Mouse (Mus musculus) hindbrain, embryonic 13.5 days (tissue): ENCODE measurements around the gene Pcmt1. TPM values are rescaled to one million over a fixed set of nuclear protein-coding genes. Genes with fewer than 3 reads are reported as not detected.

ENCODE experiments used
- ATAC-seq: fragments of 200-750 bp; cut with Nextera tagmentation; 2 replicates; pipeline ENCODE4 v1.8.0; 2017; ENCODE audit warnings: moderate TSS enrichment; ENCODE audit not compliant: low FRiP score
- H3K27ac ChIP-seq: fragments of 300-500 bp; sonication (generic); 2 replicates; pipeline ENCODE4 v1.5.1; 2015; ENCODE audit warnings: inconsistent platforms, mild to moderate bottlenecking, moderate library complexity
- H3K27me3 ChIP-seq: fragments of 300-500 bp; sonication (generic); 2 replicates; pipeline ENCODE4 v1.6.1; 2015; ENCODE audit warnings: mild to moderate bottlenecking, inconsistent platforms
- H3K36me3 ChIP-seq: fragments of 300-500 bp; sonication (generic); 2 replicates; pipeline ENCODE4 v1.6.1; 2015; ENCODE audit warnings: mild to moderate bottlenecking, inconsistent platforms
- H3K4me1 ChIP-seq: fragments of 300-500 bp; sonication (generic); replicated peaks from 2 replicates; pipeline ENCODE4 v1.6.1; 2015; ENCODE audit warnings: inconsistent platforms
- H3K4me2 ChIP-seq: fragments of 300-500 bp; sonication (generic); 2 replicates; pipeline ENCODE4 v1.6.1; 2015; ENCODE audit warnings: inconsistent platforms, mild to moderate bottlenecking, moderate library complexity
- H3K4me3 ChIP-seq: fragments of 300-500 bp; sonication (generic); 2 replicates; pipeline ENCODE4 v1.5.1; 2015; ENCODE audit warnings: mild to moderate bottlenecking, inconsistent platforms
- H3K9ac ChIP-seq: fragments of 300-500 bp; sonication (generic); 2 replicates; pipeline ENCODE4 v1.6.1; 2015; ENCODE audit warnings: mild to moderate bottlenecking, inconsistent platforms
- H3K9me3 ChIP-seq: fragments of 300-500 bp; sonication (generic); 2 replicates; pipeline ENCODE4 v1.6.1; 2016; ENCODE audit warnings: inconsistent platforms
- WGBS: fragments of 180-500 bp; shearing (Covaris S2); methylation state at CpG from one replicate; pipeline ENCODE4 v1.1.7; 2015; 5-methylcytosine and 5-hydroxymethylcytosine counted together
- polyA plus RNA-seq: library from polyadenylated mRNA; unstranded; fragments of >200 nt; fragmentation: Nextera tagmentation; extraction: Ambion mirVana; gene quantifications from 2 replicates; pipeline ENCODE4 v1.2.1, GENCODE M21; 2015

The Pcmt1 gene
- polyA plus RNA-seq, 1 experiment from 2014 or later, result 171 TPM

DNA sequence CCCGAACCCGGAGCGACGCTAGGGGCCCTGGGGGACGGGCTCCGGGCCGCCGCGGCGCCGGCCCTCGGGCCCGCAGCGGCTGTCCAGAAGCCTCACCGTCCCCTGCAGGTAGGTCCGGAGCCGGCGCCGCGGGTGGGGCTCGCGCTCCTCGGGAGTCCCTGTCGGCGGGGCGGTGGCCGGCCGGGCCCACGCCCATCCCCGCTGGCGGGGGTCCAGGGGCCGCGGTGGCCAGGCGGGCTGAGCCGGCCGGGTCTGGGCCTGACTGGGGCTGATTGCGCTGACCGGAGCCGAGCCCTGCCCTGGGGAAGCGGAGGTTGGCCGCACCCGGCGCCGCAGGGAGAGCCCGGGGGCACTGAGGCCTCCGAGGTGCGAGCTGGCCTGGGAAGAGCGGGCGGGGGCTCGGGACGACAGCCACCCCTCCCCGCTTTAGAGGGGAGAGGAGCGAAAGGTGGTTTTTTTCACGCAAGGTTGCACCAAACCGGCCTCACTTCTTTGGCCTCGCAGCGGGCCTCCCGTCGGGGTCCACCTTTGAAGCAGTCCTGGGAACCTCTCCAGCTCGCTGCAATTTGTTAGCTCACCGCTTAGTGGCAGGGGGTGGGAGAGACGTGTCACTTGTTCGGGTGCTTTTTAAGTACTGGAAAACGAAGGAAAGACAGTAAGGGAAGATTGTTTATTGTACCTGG lies 548 bp upstream of the Pcmt1 start:
- no peaks in the 10 kb centered on the region for H3K9me3 ChIP-seq
- H3K9ac ChIP-seq, result peak overlapping the region; percentile 99
- peaks cover 29% of the 10 kb centered on the region for H3K36me3 ChIP-seq
- no peaks in the 10 kb centered on the region for H3K27me3 ChIP-seq
- H3K4me3 ChIP-seq, result peak overlapping the region; percentile 100
- peak; percentile 85 for ATAC-seq
- peak overlapping the region; percentile 97 for H3K27ac ChIP-seq
- WGBS, result 0% methylated on average over 54 of the region's 64 CpGs
- peak overlapping the region; percentile 77 for H3K4me2 ChIP-seq
- H3K4me1 ChIP-seq, result peaks cover 54% of the 10 kb centered on the region

DNA sequence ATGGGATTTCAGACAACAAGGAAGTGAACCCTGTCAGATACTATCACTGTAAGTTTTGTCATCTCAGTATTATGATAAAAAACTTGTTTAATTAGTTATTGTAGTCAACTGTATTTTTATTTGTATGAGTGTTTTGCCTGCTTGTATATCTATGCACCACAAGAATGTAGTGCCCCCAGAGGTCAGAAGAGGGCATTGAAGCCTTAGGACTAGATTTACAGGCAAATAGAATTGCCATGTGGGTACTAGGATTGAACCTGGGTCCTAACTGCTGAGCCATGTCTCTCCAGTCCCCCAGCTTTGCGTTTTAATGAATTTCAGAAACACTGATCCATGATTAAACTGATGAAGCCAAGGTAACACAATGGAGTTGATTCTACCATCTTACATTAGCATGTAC lies 7.3 kb downstream of the Pcmt1 start:
- no peak overlapping the region for H3K4me2 ChIP-seq
- WGBS, result 59% methylated on average over 1 of the region's 1 CpGs
- no peak for ATAC-seq

DNA sequence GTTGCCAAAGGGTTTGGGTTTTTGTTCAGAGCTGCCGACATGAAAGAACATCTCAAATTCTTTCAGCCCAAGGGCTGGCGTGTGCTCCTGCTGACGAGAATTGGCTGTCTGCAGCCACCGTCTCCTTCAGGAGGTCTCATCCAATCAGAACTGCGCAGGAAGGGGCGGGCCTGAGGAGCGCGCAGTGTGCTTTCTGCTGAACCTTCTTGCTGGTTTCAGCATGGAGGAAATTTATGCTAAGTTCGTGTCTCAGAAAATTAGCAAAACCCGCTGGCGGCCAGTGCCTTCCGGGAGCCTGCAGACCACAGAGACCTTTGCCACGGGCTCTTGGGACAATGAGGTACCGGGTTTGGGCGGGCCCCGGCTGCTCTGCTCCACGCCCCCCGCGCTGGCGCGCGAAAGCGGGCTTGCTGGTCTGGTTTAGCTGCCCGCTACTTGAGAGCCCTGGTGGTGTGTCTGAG lies 13.6 kb downstream of the Pcmt1 start, which contains the start of gene Nup43:
Gene Nup43, plus strand, starts transcription at position 162 of the 461 bp plus-strand sequence.
- under 1% methylated on average over 24 of the region's 24 CpGs for WGBS
- Histone ChIP-seq H3K4me3 (peak within 1 kb of the TSS; percentile 76), H3K36me3 (peaks cover 12% of the 10 kb centered on the region), H3K4me2 (peak within 1 kb of the TSS; percentile 81), H3K27me3 (no peaks in the 10 kb centered on the region), H3K9me3 (no peaks in the 10 kb centered on the region), H3K4me1 (peaks cover 19% of the 10 kb centered on the region), H3K9ac (peak within 1 kb of the TSS; percentile 81), H3K27ac (peak within 1 kb of the TSS; percentile 62)
- ATAC-seq, result peak; percentile 81

More for the DNA sequence above, 7.3 kb downstream of the Pcmt1 start:
- H3K27ac ChIP-seq, result no peak overlapping the region
- no peaks in the 10 kb centered on the region for H3K27me3 ChIP-seq
- no peak overlapping the region for H3K9ac ChIP-seq
- peaks cover 8% of the 10 kb centered on the region for H3K4me1 ChIP-seq
- no peaks in the 10 kb centered on the region for H3K9me3 ChIP-seq
- peaks cover 54% of the 10 kb centered on the region for H3K36me3 ChIP-seq
- H3K4me3 ChIP-seq, result no peak overlapping the region

DNA sequence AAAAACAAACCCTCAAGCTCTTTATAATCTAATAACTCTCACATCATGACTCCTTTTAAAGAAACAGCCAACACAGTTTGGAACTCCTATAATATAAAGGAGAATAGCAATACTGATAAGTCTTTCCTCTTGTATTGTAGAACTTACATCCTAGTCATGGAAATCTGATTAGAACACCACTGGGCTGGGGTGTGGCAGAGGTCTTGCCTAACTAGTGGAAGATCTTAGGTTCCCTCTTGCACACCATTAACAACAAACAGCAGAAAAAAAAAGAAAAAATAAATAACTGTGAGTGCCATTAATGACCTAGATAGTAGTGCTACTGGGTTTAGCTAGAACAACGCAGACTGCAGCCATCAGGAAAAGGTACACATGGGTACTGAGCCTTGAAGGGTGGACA lies 16.0 kb downstream of the Pcmt1 start:
- WGBS, result 94% methylated on average over 1 of the region's 1 CpGs

GRCm38 (mm10) chr10:7664027-7664526 lies 16.9 kb downstream of the Pcmt1 start:
- Histone ChIP-seq H3K4me2 (peak overlapping the region; percentile 79), H3K27me3 (no peaks in the 10 kb centered on the region), H3K9me3 (no peaks in the 10 kb centered on the region), H3K36me3 (no peaks in the 10 kb centered on the region), H3K27ac (peak overlapping the region; percentile 95), H3K4me1 (peaks cover 31% of the 10 kb centered on the region), H3K9ac (peak overlapping the region; percentile 89), H3K4me3 (peak overlapping the region; percentile 90)
- no peak for ATAC-seq
- WGBS, result 74% methylated on average over 6 of the region's 6 CpGs

More for the DNA sequence above, 16.0 kb downstream of the Pcmt1 start:
- H3K9me3 ChIP-seq, result no peaks in the 10 kb centered on the region
- no peak for ATAC-seq
- H3K9ac ChIP-seq, result no peak overlapping the region
- H3K4me3 ChIP-seq, result no peak overlapping the region
- no peak overlapping the region for H3K27ac ChIP-seq
- no peaks in the 10 kb centered on the region for H3K27me3 ChIP-seq
- H3K4me2 ChIP-seq, result no peak overlapping the region
- peaks cover 31% of the 10 kb centered on the region for H3K4me1 ChIP-seq
- peaks cover 2% of the 10 kb centered on the region; the same call in 1 of the 2 replicates for H3K36me3 ChIP-seq

DNA sequence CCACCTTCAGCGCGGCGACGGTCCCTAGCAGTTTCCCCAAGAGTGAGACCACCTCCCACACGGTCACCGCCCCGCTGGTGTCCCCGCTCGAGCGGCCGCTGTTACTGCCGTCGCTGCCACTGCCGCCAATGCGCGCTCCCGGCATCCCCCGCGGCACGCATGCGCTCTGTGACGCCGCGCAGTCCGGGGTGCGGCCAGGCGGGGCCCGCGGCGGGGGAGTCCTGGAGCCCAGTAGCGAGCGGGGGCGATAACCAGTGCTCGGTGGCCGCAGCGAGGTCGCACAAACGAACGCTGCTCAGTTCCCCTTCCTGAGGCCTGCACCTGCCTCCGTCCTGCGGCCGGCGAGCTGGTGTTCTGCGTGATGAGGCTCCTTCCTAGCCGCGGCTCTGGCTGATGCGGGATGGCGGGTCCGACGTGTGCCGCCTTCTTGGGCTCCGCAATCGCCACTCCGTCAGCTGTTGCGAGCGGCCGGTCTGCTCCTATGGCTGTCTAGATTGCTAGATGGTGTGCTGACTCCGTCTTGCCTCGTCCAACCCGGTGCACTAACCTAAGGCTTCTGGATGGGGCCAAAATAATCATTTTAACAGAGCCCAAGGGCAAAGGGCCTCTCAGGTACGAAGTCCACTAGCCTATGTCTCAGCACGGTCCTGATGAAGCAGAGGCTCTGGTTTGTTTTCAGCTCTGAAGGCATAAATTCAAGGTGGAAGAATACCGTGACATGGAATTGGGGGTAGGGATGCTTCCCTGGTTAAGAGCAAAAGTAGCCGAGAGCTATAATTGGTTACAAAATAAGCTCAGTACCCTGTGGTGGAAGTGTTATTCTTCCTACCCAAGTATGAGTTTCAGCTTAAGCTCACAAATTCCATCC lies 17.5 kb downstream of the Pcmt1 start:
- Histone ChIP-seq H3K9me3 (no peaks in the 10 kb centered on the region), H3K27ac (peak overlapping the region; percentile 95), H3K9ac (peak overlapping the region; percentile 89), H3K4me3 (peak overlapping the region; percentile 90), H3K27me3 (no peaks in the 10 kb centered on the region), H3K4me1 (peaks cover 29% of the 10 kb centered on the region), H3K36me3 (no peaks in the 10 kb centered on the region), H3K4me2 (peak overlapping the region; percentile 79)
- ATAC-seq, result peak; percentile 95
- whole genome bisulfite sequencing, result under 1% methylated on average over 64 of the region's 64 CpGs

DNA sequence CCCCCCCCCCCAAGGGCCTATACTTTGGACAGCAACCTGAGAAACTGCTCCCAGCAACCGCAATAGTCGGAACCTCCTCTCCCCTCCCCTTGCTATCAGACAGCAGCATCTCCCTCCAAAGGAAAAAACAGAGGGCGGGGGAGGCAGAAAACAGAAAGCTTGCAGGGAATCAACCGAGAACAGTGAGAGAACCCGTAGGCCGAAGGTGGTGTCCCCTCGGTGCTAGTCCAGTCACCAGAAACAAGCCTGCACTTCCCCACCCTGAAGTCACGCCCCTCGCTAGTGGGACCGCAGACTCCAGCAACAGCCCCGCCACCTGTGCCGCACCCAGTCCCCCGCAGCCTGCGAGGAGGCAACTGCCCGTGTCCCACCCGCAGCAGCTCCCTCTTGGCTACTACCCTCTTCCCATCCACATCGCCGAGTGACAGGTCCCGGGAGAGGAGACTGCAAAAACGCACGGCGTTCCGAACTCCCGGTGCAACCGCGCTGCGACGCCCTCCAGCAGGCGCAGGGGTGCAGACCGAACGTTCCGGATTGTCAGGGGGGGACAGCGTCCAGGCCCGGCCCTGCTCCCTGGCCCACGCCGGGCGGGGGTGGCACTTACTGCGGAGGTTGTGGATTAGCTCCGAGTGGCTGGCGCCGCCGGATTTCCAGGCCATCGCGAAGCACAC lies 18.3 kb downstream of the Pcmt1 start:
- Histone ChIP-seq H3K27me3 (no peaks in the 10 kb centered on the region), H3K4me2 (peak overlapping the region; percentile 79), H3K27ac (peak overlapping the region; percentile 95), H3K9me3 (no peaks in the 10 kb centered on the region), H3K4me3 (peak overlapping the region; percentile 90), H3K9ac (peak overlapping the region; percentile 89), H3K4me1 (peaks cover 21% of the 10 kb centered on the region), H3K36me3 (no peaks in the 10 kb centered on the region)
- ATAC-seq, result peak; percentile 78
- WGBS, result under 1% methylated on average over 44 of the region's 44 CpGs

DNA sequence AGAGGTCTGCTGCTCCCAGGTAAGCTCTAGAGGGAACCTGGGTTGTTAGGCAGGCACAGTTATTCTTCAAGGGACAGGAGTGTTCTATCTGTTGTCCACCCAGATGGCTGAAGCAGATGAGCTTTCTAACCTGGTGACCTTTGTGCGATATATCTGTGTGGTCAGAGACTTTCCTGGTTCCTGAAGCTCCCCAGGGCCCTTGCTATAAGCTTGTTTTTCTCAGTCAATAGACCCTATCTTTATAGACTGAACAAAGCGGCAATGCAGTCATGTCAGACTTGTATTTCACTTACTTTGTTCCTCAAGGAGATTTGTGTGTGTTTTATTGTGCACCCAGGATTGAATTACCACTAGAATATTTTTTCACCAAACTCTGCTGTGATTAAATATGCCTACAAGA lies 29.9 kb downstream of the Pcmt1 start:
- ATAC-seq, result no peak
- Histone ChIP-seq H3K27me3 (no peaks in the 10 kb centered on the region), H3K27ac (no peak overlapping the region), H3K4me1 (no peaks in the 10 kb centered on the region), H3K36me3 (peaks cover 23% of the 10 kb centered on the region), H3K4me3 (no peak overlapping the region), H3K9ac (no peak overlapping the region), H3K9me3 (no peaks in the 10 kb centered on the region), H3K4me2 (no peak overlapping the region)
- WGBS, result 95% methylated on average over 2 of the region's 2 CpGs

DNA sequence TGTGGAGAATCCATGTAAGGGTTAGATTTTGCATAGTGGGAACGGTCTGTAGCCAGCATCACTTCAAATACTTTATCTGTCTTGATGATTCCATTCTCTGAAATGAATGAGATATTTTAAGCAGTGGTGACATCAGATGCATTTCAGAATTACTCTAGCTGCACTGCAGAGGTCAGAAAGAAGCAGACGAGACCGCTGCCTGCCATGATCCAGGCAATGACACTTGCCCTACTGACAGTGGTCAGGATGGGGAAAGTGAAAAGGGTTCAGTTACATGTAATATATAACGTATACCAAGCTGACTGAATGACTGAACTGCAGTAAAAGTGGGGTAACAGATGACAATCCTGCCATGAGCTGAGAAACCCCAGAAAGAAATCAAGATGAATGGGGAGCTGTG lies 31.9 kb downstream of the Pcmt1 start:
- H3K4me1 ChIP-seq, result no peaks in the 10 kb centered on the region
- 89% methylated on average over 4 of the region's 4 CpGs for WGBS
- no peak overlapping the region for H3K9ac ChIP-seq
- H3K9me3 ChIP-seq, result no peaks in the 10 kb centered on the region
- no peak overlapping the region for H3K4me3 ChIP-seq
- no peak overlapping the region for H3K4me2 ChIP-seq
- H3K36me3 ChIP-seq, result peaks cover 31% of the 10 kb centered on the region
- ATAC-seq, result no peak
- H3K27me3 ChIP-seq, result no peaks in the 10 kb centered on the region
- H3K27ac ChIP-seq, result no peak overlapping the region

- H3K27me3 ChIP-seq, result no peaks in the 10 kb centered on the region
- no peak overlapping the region for H3K4me3 ChIP-seq
- H3K4me2 ChIP-seq, result no peak overlapping the region
- no peak overlapping the region for H3K27ac ChIP-seq
- H3K9ac ChIP-seq, result no peak overlapping the region
- no peaks in the 10 kb centered on the region for H3K9me3 ChIP-seq
- H3K4me1 ChIP-seq, result no peaks in the 10 kb centered on the region
- H3K36me3 ChIP-seq, result peaks cover 54% of the 10 kb centered on the region
- 90% methylated on average over 2 of the region's 2 CpGs for WGBS
- ATAC-seq, result no peak
Observed at GRCm38 (mm10) chr10:7645911-7646310, 35.0 kb downstream of the Pcmt1 start.

DNA sequence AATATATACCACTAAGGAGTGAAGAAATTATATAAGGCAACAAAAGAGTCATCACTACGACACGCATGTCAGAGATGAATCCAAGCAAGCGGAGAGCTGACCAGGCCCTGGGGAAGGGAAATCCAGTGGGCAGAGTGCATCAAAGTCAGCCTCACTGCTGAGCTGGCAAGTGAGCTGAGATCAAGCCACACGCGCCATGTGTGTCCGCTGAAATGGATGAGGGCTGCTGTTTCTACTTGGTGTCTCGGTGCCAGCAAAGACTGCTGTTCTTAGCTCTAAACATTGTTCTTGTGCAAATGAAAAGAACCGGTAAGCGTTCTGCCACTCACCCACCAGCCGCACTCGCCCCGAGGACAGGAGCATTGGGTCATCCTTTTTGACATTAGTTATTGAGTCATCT lies 40.6 kb downstream of the Pcmt1 start:
- Histone ChIP-seq H3K4me2 (no peak overlapping the region), H3K4me3 (no peak overlapping the region), H3K27ac (no peak overlapping the region), H3K36me3 (peaks cover 68% of the 10 kb centered on the region), H3K27me3 (no peaks in the 10 kb centered on the region), H3K9me3 (no peaks in the 10 kb centered on the region), H3K4me1 (no peaks in the 10 kb centered on the region), H3K9ac (no peak overlapping the region)
- no peak for ATAC-seq
- 94% methylated on average over 12 of the region's 12 CpGs for WGBS
